Mouse (Mus musculus) kidney, embryonic 15.5 days (tissue): ENCODE measurements around the gene Myo1f. TPM values are rescaled to one million over a fixed set of nuclear protein-coding genes. Genes with fewer than 3 reads are reported as not detected.

Source experiments
- ATAC-seq: fragments of 200-750 bp; cut with Nextera tagmentation; replicated peaks from 2 replicates; pipeline ENCODE4 v1.8.0; 2017; ENCODE audit warnings: moderate TSS enrichment; ENCODE audit not compliant: low FRiP score
- H3K27ac ChIP-seq: fragments of 300-500 bp; sonication (generic); 2 replicates; pipeline ENCODE4 v1.5.1; 2015; ENCODE audit warnings: mild to moderate bottlenecking, inconsistent platforms
- H3K27me3 ChIP-seq: fragments of 300-500 bp; sonication (generic); 2 replicates; pipeline ENCODE4 v1.6.1; 2015; ENCODE audit warnings: inconsistent platforms
- H3K36me3 ChIP-seq: fragments of 300-500 bp; sonication (generic); 2 replicates; pipeline ENCODE4 v1.6.1; 2015; ENCODE audit warnings: inconsistent platforms
- H3K4me1 ChIP-seq: fragments of 300-500 bp; sonication (generic); 2 replicates; pipeline ENCODE4 v1.6.1; 2015; ENCODE audit warnings: inconsistent platforms
- H3K4me2 ChIP-seq: fragments of 300-500 bp; sonication (generic); 2 replicates; pipeline ENCODE4 v1.6.1; 2015; ENCODE audit warnings: moderate library complexity, mild to moderate bottlenecking, inconsistent platforms
- H3K4me3 ChIP-seq: fragments of 300-500 bp; sonication (generic); replicated peaks from 2 replicates; pipeline ENCODE4 v1.5.1; 2015; ENCODE audit warnings: mild to moderate bottlenecking, inconsistent platforms
- H3K9ac ChIP-seq: fragments of 300-500 bp; sonication (generic); 2 replicates; pipeline ENCODE4 v1.6.1; 2015; ENCODE audit warnings: mild to moderate bottlenecking, inconsistent platforms
- H3K9me3 ChIP-seq: fragments of 300-500 bp; sonication (generic); replicated peaks from 2 replicates; pipeline ENCODE4 v1.6.1; 2016; ENCODE audit warnings: inconsistent platforms
- WGBS: fragments of 180-500 bp; shearing (Covaris S2); methylation state at CpG from one replicate; pipeline ENCODE4 v1.1.7; 2015; ENCODE audit warnings: mixed read lengths; 5-methylcytosine and 5-hydroxymethylcytosine counted together
- polyA plus RNA-seq: library from polyadenylated mRNA; unstranded; fragments of >200 nt; fragmentation: Nextera tagmentation; extraction: Ambion mirVana; gene quantifications from 2 replicates; pipeline ENCODE4 v1.2.1, GENCODE M21; 2015

Gene Myo1f
- polyA plus RNA-seq, result 2.7 and 3.5 TPM in 2 replicates

- Histone ChIP-seq H3K27me3 (no peaks in the 10 kb centered on the region), H3K4me1 (no peaks in the 10 kb centered on the region), H3K36me3 (peaks cover 30% of the 10 kb centered on the region), H3K4me2 (no peak within 1 kb of the TSS), H3K9me3 (no peaks in the 10 kb centered on the region), H3K4me3 (no peak within 1 kb of the TSS), H3K9ac (no peak within 1 kb of the TSS), H3K27ac (no peak within 1 kb of the TSS)
- 37% methylated on average over 6 of the region's 6 CpGs for WGBS
- ATAC-seq, result no peak
Observed at GRCm38 (mm10) chr17:33555223-33555855, at the start of gene Myo1f. TSS of gene Myo1f (plus strand) at chr17:33555707.

- 95% methylated on average over 1 of the region's 1 CpGs for WGBS
- Histone ChIP-seq H3K9ac (no peak overlapping the region), H3K4me3 (no peak overlapping the region), H3K4me1 (0 out of 2 replicates have a peak, but pooled peaks cover 6% of the 10 kb centered on the region), H3K27ac (no peak overlapping the region), H3K9me3 (no peaks in the 10 kb centered on the region), H3K36me3 (no peaks in the 10 kb centered on the region), H3K27me3 (no peaks in the 10 kb centered on the region), H3K4me2 (no peak overlapping the region)
- no peak for ATAC-seq
Observed at GRCm38 (mm10) chr17:33508386-33508785, 47.1 kb upstream of the Myo1f start.

GRCm38 (mm10) chr17:33510172-33510571, 45.3 kb upstream of the Myo1f start:
- no peak overlapping the region for H3K4me2 ChIP-seq
- no peak overlapping the region for H3K9ac ChIP-seq
- ATAC-seq, result no peak
- no peak overlapping the region for H3K4me3 ChIP-seq
- H3K9me3 ChIP-seq, result no peaks in the 10 kb centered on the region; the same call in 1 of the 2 replicates
- no peaks in the 10 kb centered on the region for H3K4me1 ChIP-seq
- no peaks in the 10 kb centered on the region for H3K36me3 ChIP-seq
- no peak overlapping the region for H3K27ac ChIP-seq
- WGBS, result 72% methylated on average over 5 of the region's 5 CpGs
- H3K27me3 ChIP-seq, result no peaks in the 10 kb centered on the region

- Histone ChIP-seq H3K27me3 (no peaks in the 10 kb centered on the region), H3K9ac (no peak overlapping the region), H3K4me1 (no peaks in the 10 kb centered on the region), H3K27ac (no peak overlapping the region), H3K4me3 (no peak overlapping the region), H3K9me3 (no peaks in the 10 kb centered on the region; the same call in 1 of the 2 replicates), H3K4me2 (no peak overlapping the region), H3K36me3 (no peaks in the 10 kb centered on the region)
- ATAC-seq, result no peak
- 28% methylated on average over 2 of the region's 2 CpGs for WGBS
Observed at GRCm38 (mm10) chr17:33512441-33513415, 42.8 kb upstream of the Myo1f start.

- Histone ChIP-seq H3K4me3 (no peak overlapping the region), H3K36me3 (no peaks in the 10 kb centered on the region), H3K9me3 (no peaks in the 10 kb centered on the region; the same call in 1 of the 2 replicates), H3K4me1 (no peaks in the 10 kb centered on the region), H3K27me3 (no peaks in the 10 kb centered on the region), H3K27ac (no peak overlapping the region), H3K9ac (no peak overlapping the region), H3K4me2 (no peak overlapping the region)
- no peak for ATAC-seq
- WGBS, result 80% methylated on average over 5 of the region's 5 CpGs
Observed at GRCm38 (mm10) chr17:33513874-33514273, 41.6 kb upstream of the Myo1f start.

DNA sequence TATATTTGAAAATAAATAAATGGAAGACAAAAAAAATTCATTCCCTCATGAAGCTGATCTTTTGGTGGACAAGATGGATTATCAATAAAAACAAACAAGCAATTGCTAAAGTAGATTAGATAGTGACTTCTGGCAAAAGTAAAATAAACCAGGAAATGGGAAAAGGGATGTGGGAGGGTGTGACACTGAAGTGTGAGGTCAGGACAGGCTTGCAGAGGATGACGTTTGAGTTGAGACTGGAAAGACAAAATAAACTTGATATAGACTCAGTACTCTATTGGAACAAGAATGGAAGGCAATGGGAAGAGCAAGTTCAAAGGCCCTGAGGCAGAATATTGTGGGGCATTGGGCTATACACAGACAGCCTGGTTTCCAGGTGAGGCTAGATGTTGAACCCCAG, 35.1 kb upstream of the Myo1f start:
- Histone ChIP-seq H3K4me1 (peaks cover 23% of the 10 kb centered on the region), H3K4me3 (no peak overlapping the region), H3K27me3 (no peaks in the 10 kb centered on the region), H3K4me2 (no peak overlapping the region), H3K9ac (no peak overlapping the region), H3K27ac (no peak overlapping the region), H3K9me3 (no peaks in the 10 kb centered on the region), H3K36me3 (no peaks in the 10 kb centered on the region)
- 6% methylated on average over 1 of the region's 1 CpGs for WGBS
- ATAC-seq, result no peak

DNA sequence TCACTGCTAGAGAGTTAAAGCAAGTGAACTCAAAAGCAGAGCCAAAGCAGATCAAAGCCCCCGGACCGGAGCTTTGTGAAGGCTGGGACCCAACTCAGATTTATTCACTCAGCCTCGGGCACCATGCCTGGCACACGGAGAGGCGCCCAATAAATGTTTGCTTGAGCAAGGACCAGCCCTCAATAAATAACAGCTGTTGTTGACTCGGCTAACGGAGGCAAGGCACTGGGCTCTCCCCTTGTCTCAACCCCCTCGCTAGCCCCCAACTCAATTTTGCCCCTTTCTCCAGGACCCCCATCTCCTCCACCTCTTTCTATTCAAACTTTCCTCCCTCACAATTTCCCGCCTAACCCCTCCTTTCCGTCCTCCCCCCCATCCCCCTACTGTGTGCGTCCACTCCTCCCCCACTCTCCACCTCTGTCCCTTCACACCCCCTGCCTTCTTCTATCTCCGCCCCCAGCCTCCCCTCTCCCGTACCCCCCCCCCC, 32.0 kb upstream of the Myo1f start:
- H3K36me3 ChIP-seq, result peaks cover 6% of the 10 kb centered on the region
- H3K4me3 ChIP-seq, result peak overlapping the region; percentile 63
- 1% methylated on average over 12 of the region's 13 CpGs for WGBS
- H3K9ac ChIP-seq, result peak overlapping the region; percentile 58
- H3K27me3 ChIP-seq, result no peaks in the 10 kb centered on the region
- H3K4me1 ChIP-seq, result peaks cover 40% of the 10 kb centered on the region
- peak overlapping the region; percentile 70 for H3K4me2 ChIP-seq
- ATAC-seq, result peak; percentile 46
- H3K9me3 ChIP-seq, result no peaks in the 10 kb centered on the region
- peak overlapping the region; percentile 88 for H3K27ac ChIP-seq

DNA sequence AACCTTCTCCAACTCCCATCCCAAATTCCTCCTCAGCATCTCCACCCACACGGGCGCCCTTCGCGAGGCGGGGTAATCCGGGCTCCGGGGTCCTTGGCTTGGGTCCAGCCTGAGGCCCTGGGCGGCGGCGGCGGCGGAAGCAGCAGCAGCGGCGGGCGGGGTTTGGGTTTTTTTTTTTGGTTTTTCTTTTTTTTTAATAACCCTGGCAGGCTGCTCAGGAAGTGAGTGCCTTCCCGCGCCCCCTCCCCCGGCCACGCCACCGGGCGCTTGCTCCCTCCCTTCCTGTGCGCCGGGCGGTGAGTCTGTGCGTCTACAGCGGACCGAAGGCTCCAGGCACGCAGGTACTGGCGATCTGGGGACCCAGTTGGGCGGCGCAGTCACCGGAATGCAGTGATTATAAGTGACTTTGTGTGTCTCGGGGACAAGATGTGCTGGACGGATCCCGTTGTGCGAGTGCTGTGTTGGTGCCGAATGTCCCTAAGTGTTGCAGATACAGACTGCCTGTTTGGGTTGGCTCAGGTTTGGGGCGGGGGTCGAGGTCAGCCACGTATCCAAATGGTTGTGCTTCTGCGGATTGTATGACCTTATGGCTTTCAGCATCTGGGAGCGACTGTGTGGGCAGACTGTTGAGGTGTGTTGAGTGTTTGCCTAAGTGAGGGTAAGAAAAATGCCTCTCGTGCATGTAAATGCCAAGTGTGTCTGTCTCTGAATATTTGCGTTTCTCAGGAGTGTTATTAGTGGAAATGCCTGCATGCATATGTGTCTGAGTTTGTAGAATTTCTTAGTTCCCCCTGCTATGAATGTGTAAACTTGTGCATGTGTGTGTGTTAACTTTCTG, 31.4 kb upstream of the Myo1f start, which contains the start of gene Adamts10:
Adamts10 (plus strand) TSS at position 287 of the 838 bp plus-strand sequence.
- Histone ChIP-seq H3K4me3 (peak within 1 kb of the TSS; percentile 63), H3K36me3 (peaks cover 12% of the 10 kb centered on the region), H3K27ac (peak within 1 kb of the TSS; percentile 88), H3K9ac (peak within 1 kb of the TSS; percentile 58), H3K4me2 (peak within 1 kb of the TSS; percentile 70), H3K4me1 (peaks cover 40% of the 10 kb centered on the region), H3K9me3 (no peaks in the 10 kb centered on the region), H3K27me3 (no peaks in the 10 kb centered on the region)
- 0% methylated on average over 44 of the region's 44 CpGs for WGBS
- peak; percentile 78 for ATAC-seq

GRCm38 (mm10) chr17:33524806-33525373, 30.6 kb upstream of the Myo1f start:
- peak overlapping the region; percentile 88 for H3K27ac ChIP-seq
- peak overlapping the region; percentile 58; the same call in 1 of the 2 replicates for H3K9ac ChIP-seq
- ATAC-seq, result peak; percentile 35
- H3K27me3 ChIP-seq, result no peaks in the 10 kb centered on the region
- peak overlapping the region; percentile 70 for H3K4me2 ChIP-seq
- H3K4me3 ChIP-seq, result peak overlapping the region; percentile 63
- H3K4me1 ChIP-seq, result peaks cover 40% of the 10 kb centered on the region
- peaks cover 16% of the 10 kb centered on the region for H3K36me3 ChIP-seq
- no peaks in the 10 kb centered on the region for H3K9me3 ChIP-seq
- WGBS, result 8% methylated on average over 2 of the region's 2 CpGs

- Histone ChIP-seq H3K9ac (no peak overlapping the region), H3K4me2 (peak overlapping the region; percentile 15; the same call in 1 of the 2 replicates), H3K27ac (peak overlapping the region; percentile 64), H3K27me3 (no peaks in the 10 kb centered on the region), H3K4me1 (peaks cover 40% of the 10 kb centered on the region), H3K9me3 (no peaks in the 10 kb centered on the region), H3K36me3 (peaks cover 32% of the 10 kb centered on the region), H3K4me3 (no peak overlapping the region)
- no peak for ATAC-seq
- WGBS, result 72% methylated on average over 3 of the region's 3 CpGs
Observed at GRCm38 (mm10) chr17:33526506-33526905, 29.0 kb upstream of the Myo1f start.

DNA sequence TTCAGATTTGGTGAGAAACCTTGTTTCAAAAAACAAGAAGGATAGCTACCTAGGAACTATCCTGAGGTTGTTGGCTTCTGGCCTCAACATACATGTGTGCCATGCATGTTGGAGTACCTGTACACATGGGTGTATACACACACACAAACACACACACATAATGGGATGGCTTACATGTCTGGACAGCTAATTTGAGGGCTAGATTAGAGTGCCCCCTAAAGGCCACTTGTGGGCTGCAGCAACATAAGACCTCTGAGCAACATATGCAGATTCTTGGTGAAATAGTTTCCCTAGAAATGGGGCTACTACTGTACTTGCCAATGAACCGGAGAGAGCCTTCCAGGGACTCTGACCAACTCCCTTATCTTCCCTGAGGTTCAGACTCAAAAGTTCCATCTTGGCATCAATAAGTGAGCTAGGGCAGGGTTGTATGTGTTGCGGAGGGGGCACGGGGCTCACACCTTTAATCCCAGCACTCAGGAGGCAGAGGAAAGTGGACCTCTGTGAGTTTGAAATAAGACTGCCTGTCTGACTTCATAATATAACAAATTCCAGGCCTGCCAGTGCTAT, 16.3 kb upstream of the Myo1f start:
- H3K4me3 ChIP-seq, result no peak overlapping the region
- H3K27ac ChIP-seq, result no peak overlapping the region
- no peak for ATAC-seq
- 96% methylated on average over 3 of the region's 3 CpGs for WGBS
- H3K9ac ChIP-seq, result no peak overlapping the region
- H3K36me3 ChIP-seq, result peaks cover 75% of the 10 kb centered on the region
- H3K4me2 ChIP-seq, result no peak overlapping the region
- H3K4me1 ChIP-seq, result no peaks in the 10 kb centered on the region
- H3K9me3 ChIP-seq, result no peaks in the 10 kb centered on the region
- H3K27me3 ChIP-seq, result no peaks in the 10 kb centered on the region
